Mouse (Mus musculus) heart, embryonic 11.5 days (tissue): Measurements from ENCODE around the gene Rin2. TPM values are rescaled to one million over a fixed set of nuclear protein-coding genes. Genes with fewer than 3 reads are reported as not detected.

Experiments
- ATAC-seq: fragments of 200-750 bp; cut with Nextera tagmentation; replicated peaks from 2 replicates; pipeline ENCODE4 v1.8.0; 2017; ENCODE audit warnings: moderate library complexity; ENCODE audit not compliant: insufficient number of reproducible peaks, low FRiP score, low TSS enrichment
- H3K27ac ChIP-seq: fragments of 300-500 bp; sonication (generic); 2 replicates; pipeline ENCODE4 v1.5.1; 2014; ENCODE audit warnings: mild to moderate bottlenecking, low read depth, low read length
- H3K27me3 ChIP-seq: fragments of 300-500 bp; sonication (generic); 2 replicates; pipeline ENCODE4 v1.6.1; 2014; ENCODE audit warnings: mild to moderate bottlenecking, low read length, mixed read lengths; ENCODE audit not compliant: control insufficient read depth, insufficient read depth
- H3K36me3 ChIP-seq: fragments of 300-500 bp; sonication (generic); 2 replicates; pipeline ENCODE4 v1.6.1; 2014; ENCODE audit warnings: mild to moderate bottlenecking, low read length, moderate library complexity, mixed read lengths; ENCODE audit not compliant: control insufficient read depth, insufficient read depth
- H3K4me1 ChIP-seq: fragments of 300-500 bp; sonication (generic); 2 replicates; pipeline ENCODE4 v1.6.1; 2014; ENCODE audit warnings: low read length; ENCODE audit not compliant: control insufficient read depth, insufficient read depth
- H3K4me2 ChIP-seq: fragments of 300-500 bp; sonication (generic); 2 replicates; pipeline ENCODE4 v1.6.1; 2014; ENCODE audit warnings: mild to moderate bottlenecking, moderate library complexity
- H3K4me3 ChIP-seq: fragments of 300-500 bp; sonication (generic); 2 replicates; pipeline ENCODE4 v1.5.1; 2014; ENCODE audit warnings: low read depth, low read length
- H3K9ac ChIP-seq: fragments of 300-500 bp; sonication (generic); 2 replicates; pipeline ENCODE4 v1.6.1; 2014; ENCODE audit warnings: mild to moderate bottlenecking, low read depth, low read length, moderate library complexity
- H3K9me3 ChIP-seq: fragments of 300-500 bp; sonication (generic); replicated peaks from 2 replicates; pipeline ENCODE4 v1.6.1; 2016; ENCODE audit warnings: low read length; ENCODE audit not compliant: control insufficient read depth
- WGBS: fragments of 180-500 bp; shearing (Covaris S2); extraction: QIAGEN DNeasy Blood & Tissue Kit; methylation state at CpG from one replicate; pipeline ENCODE4 v1.1.7; 2014; ENCODE audit not compliant: insufficient replicate concordance; 5-methylcytosine and 5-hydroxymethylcytosine counted together
- polyA plus RNA-seq: library from polyadenylated mRNA; unstranded; fragments of >200 nt; fragmentation: Nextera tagmentation; extraction: Ambion mirVana; gene quantifications from 2 replicates; pipeline ENCODE4 v1.2.1, GENCODE M21; 2014

Rin2 gene
- polyA plus RNA-seq, 1 experiment from 2014 or later = 16.3 TPM

DNA sequence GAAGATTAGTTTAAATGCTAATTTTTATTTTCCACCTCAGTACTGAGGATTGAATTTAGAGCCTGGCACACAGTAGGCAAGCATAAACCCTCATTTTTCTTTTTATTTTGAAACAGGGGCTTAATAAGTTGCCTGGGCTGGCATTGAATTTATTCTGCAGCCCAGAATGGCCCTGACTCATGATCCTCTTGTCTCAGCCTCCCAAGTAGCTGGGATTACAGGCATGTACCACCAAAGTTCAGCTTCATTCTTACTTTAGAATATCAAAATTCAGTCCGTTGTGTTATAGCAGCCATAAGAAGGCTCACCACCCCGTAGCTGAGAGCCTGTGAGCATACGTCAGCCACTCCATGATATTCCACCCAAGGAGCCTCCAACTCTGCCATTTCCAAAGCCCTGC, 191.2 kb downstream of the Rin2 start:
- 87% methylated on average over 3 of the region's 3 CpGs for WGBS
- Histone ChIP-seq H3K9me3 (no peaks in the 10 kb centered on the region; the same call in 1 of the 2 replicates), H3K36me3 (0 out of 2 replicates have a peak, but pooled peaks cover 7% of the 10 kb centered on the region), H3K4me3 (no peak overlapping the region), H3K4me2 (no peak overlapping the region), H3K27me3 (no peaks in the 10 kb centered on the region), H3K27ac (no peak overlapping the region), H3K4me1 (peaks cover 14% of the 10 kb centered on the region), H3K9ac (no peak overlapping the region)
- no peak for ATAC-seq

DNA sequence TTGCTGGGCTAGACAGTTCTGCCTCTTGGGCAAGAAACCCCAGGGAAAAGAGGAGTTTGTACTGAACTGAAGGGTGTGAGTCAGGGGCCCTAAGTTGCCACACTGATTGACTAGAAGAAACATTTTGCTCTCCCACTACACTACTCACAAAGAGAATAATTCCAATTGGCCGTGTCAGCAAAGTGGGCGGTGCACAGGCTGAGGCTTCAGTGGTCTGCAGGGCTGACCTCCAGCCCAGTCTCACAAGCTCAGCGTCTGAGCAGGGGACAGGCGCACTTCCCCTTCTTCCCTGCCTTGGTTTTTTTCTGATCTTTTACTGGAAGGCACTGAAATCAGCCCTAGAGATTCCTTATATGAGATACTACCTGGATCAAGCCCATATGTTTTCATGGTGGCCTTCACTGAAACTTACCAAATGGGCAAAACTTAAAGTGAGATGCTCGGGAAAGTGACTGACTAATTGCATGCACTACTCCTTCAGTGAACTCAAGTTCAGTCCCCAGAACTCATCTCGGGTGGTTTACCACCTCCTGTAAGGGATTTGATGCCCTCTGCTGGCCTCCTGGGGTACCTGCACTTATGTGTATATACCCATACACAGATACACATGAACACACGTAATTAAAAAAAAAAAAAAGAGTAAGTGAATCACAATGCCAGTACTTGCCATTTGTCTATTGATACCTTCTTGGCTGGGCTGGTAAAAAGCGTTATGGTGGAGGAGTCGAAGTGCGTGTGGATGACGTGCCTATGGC, 191.9 kb downstream of the Rin2 start:
- Histone ChIP-seq H3K4me1 (peaks cover 7% of the 10 kb centered on the region; the same call in 1 of the 2 replicates), H3K4me2 (no peak overlapping the region), H3K27ac (no peak overlapping the region), H3K9me3 (no peaks in the 10 kb centered on the region; the same call in 1 of the 2 replicates), H3K36me3 (0 out of 2 replicates have a peak, but pooled peaks cover 7% of the 10 kb centered on the region), H3K9ac (no peak overlapping the region), H3K4me3 (no peak overlapping the region), H3K27me3 (no peaks in the 10 kb centered on the region)
- ATAC-seq = no peak
- 89% methylated on average over 11 of the region's 11 CpGs for WGBS

DNA sequence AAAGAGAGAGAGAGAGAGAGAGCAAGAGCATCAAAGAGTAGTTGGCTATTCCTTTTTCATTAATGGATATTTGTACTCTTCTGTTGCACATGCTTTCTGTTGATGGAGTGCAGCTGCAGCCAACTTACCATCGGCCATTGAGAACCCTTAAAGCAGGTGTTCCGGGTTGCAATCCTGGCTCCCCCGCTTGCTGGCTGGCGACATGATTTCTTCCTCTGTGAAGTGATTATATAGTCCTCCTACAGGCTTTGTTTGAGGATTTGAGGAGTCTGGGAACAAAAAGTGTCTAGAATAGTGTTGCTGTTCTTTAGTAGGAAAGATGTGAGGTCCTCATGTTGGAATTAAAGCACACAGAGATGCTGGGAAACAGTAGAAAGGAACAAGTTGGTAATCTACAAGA, 196.3 kb downstream of the Rin2 start:
- Histone ChIP-seq H3K4me2 (no peak overlapping the region), H3K9me3 (no peaks in the 10 kb centered on the region; the same call in 1 of the 2 replicates), H3K27me3 (no peaks in the 10 kb centered on the region), H3K9ac (no peak overlapping the region), H3K4me3 (no peak overlapping the region), H3K36me3 (0 out of 2 replicates have a peak, but pooled peaks cover 5% of the 10 kb centered on the region), H3K27ac (no peak overlapping the region), H3K4me1 (no peaks in the 10 kb centered on the region)
- no peak for ATAC-seq
- WGBS = 90% methylated on average over 4 of the region's 4 CpGs

DNA sequence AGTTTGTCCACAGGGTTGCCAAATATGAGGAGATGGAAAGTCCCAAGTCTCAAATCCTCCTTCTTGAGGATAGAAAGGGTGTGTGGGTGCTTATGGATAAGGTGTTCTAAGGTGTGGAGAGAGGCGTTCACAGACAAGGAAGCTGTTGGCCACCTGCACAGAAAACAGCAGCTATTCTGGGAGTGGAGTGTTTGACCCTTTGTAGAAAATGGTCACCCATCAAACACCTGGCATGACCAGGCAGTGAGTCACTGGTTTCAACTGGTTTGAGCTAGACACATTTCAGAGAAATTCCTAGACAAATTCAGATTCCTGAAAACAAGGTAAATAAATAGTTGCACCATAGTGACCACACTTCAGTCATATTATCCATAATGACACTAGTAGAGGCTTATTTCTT, 197.1 kb downstream of the Rin2 start:
- ATAC-seq = no peak

DNA sequence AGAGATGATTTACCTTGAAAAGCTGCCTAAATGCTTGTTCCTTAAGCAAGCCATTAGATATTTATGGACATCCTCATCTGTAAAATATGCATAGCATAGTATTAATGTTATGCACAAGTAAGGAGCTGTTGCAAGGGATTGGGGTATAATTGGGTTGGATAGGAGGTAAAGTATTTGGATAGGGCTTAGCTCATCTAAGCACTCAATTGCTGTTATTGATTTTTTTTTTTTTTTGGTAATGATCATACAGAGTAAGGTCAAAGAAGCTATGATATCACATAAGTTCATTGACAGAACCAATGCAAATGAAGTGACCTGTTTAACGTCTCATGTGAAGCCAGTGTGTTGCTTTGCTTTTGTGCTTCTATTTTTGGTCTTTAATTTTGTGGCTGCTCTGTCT, 198.9 kb downstream of the Rin2 start:
- Histone ChIP-seq H3K27ac (no peak overlapping the region), H3K36me3 (peaks cover 10% of the 10 kb centered on the region; the same call in 1 of the 2 replicates), H3K9ac (no peak overlapping the region), H3K27me3 (no peaks in the 10 kb centered on the region), H3K4me1 (no peaks in the 10 kb centered on the region), H3K9me3 (no peaks in the 10 kb centered on the region), H3K4me3 (no peak overlapping the region), H3K4me2 (no peak overlapping the region)
- no peak for ATAC-seq
- 68% methylated on average over 1 of the region's 1 CpGs for whole genome bisulfite sequencing

More for the DNA sequence above, 197.1 kb downstream of the Rin2 start:
- H3K36me3 ChIP-seq = 0 out of 2 replicates have a peak, but pooled peaks cover 8% of the 10 kb centered on the region
- no peak overlapping the region for H3K27ac ChIP-seq
- no peak overlapping the region for H3K4me2 ChIP-seq
- H3K4me3 ChIP-seq = no peak overlapping the region
- H3K27me3 ChIP-seq = no peaks in the 10 kb centered on the region
- no peaks in the 10 kb centered on the region for H3K4me1 ChIP-seq
- WGBS = 81% methylated on average over 1 of the region's 1 CpGs
- H3K9ac ChIP-seq = no peak overlapping the region
- H3K9me3 ChIP-seq = no peaks in the 10 kb centered on the region

DNA sequence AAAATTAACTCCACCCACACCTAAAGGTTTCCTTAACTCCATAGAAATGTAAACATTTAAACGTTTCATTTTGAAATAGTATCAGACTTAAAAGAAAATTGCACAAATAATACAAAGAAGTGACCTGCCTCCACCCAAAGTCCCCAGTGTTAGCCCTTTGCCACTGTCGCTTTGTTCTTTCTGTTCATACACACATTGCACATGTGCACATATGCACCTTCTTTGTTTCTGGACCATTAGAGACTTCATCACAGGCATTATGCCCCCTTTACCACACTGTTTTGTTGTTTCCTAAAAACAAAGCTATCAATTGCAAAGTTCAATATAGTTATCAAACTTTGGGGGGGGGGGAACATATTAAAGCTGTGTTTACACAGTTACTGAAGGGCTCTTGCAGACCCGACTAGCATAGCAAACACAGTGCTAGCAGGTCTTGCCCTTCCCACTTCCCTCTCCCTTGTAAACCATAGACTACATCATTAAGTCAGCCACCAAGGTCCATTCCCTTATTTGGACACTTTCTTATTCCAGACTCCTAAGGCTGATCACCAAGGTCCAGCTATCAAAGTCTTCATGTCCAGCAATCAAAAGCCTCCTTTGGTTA, 200.0 kb downstream of the Rin2 start:
- H3K4me1 ChIP-seq = no peaks in the 10 kb centered on the region
- WGBS = 62% methylated on average over 3 of the region's 3 CpGs
- H3K27me3 ChIP-seq = no peaks in the 10 kb centered on the region
- ATAC-seq = no peak
- H3K4me3 ChIP-seq = no peak overlapping the region
- peaks cover 13% of the 10 kb centered on the region; the same call in 1 of the 2 replicates for H3K36me3 ChIP-seq
- H3K4me2 ChIP-seq = no peak overlapping the region
- no peak overlapping the region for H3K27ac ChIP-seq
- no peaks in the 10 kb centered on the region for H3K9me3 ChIP-seq
- H3K9ac ChIP-seq = no peak overlapping the region

DNA sequence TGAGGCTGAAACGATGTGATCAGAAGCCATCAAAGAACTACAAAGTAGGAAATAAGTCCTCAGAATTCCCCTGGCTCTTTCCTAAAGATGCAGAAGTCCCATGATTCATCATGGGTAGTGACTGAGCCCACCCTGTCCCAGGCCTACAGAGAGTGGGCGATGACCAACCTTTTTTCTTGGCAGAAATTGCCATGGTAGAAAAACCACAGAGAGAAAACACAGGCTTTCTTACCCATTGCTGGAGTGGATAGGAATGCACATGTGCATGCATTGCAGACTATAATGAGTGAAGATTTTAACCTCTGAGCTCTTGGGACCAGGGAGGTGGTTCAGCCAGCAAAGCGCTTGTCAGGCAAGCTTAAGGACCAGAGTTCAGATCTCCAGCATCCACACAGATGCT, 202.2 kb downstream of the Rin2 start:
- no peak for ATAC-seq
- WGBS = 85% methylated on average over 3 of the region's 3 CpGs

DNA sequence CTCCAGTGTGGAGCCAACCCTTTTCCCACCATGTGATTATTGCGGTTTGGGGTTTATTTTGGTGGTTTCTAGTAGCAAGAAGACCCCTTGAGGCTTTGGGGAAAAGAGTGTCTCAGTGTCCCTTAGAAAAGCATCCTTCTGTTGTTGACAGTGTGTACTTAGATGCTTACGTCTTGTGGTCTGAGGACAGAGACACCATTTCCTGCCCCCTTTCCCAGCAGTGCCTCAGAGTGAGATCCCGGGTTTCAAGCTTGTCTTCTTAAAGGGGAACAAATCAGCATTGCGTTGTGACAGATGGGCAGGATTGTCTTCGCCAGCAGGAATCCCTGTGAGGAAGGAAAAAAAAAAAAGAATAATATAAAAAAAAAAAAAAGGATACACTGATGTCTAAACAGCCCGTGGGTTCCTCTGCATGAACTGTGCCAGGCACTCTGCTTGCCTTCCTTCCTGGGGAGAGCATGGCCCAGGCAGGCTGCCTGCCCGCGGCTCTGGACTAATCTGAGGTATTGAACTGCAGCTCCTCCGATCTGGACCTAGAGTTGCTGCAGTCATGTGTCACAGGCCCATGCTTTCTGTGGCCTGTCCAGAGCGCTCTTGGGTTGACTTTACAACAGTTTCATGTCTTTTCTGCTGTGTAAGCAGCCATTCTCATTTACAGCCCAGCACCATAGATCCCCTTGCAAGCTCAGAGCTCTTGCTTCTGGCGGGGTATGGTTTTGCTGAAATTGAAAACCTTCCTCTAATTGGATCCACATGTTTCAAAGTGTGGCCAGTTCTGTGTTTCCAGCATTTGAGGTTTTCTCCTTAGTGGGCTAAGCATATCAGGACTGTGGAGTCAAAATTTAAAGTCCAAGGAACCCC, 206.1 kb downstream of the Rin2 start:
- Histone ChIP-seq H3K4me1 (peaks cover 15% of the 10 kb centered on the region), H3K36me3 (peaks cover 24% of the 10 kb centered on the region), H3K9ac (no peak overlapping the region), H3K27me3 (no peaks in the 10 kb centered on the region), H3K4me2 (no peak overlapping the region), H3K9me3 (no peaks in the 10 kb centered on the region), H3K4me3 (no peak overlapping the region), H3K27ac (no peak overlapping the region)
- ATAC-seq = no peak
- 62% methylated on average over 11 of the region's 11 CpGs for WGBS

More for the DNA sequence above, 202.2 kb downstream of the Rin2 start:
- H3K9me3 ChIP-seq = no peaks in the 10 kb centered on the region
- peaks cover 21% of the 10 kb centered on the region for H3K36me3 ChIP-seq
- H3K4me2 ChIP-seq = no peak overlapping the region
- H3K27ac ChIP-seq = no peak overlapping the region
- no peak overlapping the region for H3K4me3 ChIP-seq
- H3K9ac ChIP-seq = no peak overlapping the region
- H3K27me3 ChIP-seq = no peaks in the 10 kb centered on the region
- H3K4me1 ChIP-seq = no peaks in the 10 kb centered on the region
